Mouse (Mus musculus) T-helper 17 cell (primary cell): ENCODE results near the gene Trim8.

Source experiments
- in situ Hi-C, 2 experiments: fragments of 300-600 bp; cut with MboI, MseI; formaldehyde crosslinking; loops; 1 replicate in 1 of 2; 2 replicates in 1 of 2; pipeline ENCODE4 v1.15.1; 2025; ENCODE audit warnings: high pct_unique_total_duplicates in 2 of 2

Gene Trim8

DNA sequence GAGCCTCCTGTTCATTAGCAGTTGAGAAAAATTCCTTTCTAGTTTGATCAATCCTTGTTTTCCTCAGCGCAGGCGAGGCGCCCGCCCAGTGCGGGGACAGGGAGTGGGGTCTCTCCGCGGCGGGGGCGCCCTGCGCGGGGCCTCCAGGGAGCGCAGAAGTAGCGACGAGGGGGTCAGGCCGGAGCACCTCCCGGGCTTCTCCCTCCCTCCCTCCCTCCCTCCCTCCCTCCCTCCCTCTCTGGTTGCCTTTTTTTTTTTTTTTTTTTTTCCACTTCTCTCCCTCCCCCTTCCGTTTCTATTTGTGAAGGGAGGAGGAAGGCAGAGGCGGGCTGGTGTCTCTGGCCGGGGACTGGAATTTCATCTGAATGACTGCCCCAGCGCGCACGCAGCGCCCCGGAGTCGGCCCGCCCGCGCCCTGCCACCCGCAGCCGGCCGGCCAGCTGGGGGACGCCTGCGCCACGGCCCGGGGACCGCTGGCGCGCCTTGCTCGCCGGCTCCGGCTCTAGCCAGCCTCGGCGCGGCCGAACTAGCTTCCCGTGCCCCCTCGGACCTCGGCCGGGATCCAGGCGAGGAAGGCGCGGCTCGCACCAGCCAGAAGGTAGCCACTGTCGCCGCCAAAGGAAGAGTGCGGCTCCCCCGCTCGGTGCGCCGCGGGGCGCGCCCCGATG is at the start of gene Trim8:
Gene Trim8, plus strand, starts transcription at position 302 of the 668 bp plus-strand sequence.
- in situ Hi-C loops: loop anchor here in 1 of 2 experiments (5.0 kb wide), 1 partner anchor 104 kb away; the partner anchor contains the start of genes Actr1a and Sufu

DNA sequence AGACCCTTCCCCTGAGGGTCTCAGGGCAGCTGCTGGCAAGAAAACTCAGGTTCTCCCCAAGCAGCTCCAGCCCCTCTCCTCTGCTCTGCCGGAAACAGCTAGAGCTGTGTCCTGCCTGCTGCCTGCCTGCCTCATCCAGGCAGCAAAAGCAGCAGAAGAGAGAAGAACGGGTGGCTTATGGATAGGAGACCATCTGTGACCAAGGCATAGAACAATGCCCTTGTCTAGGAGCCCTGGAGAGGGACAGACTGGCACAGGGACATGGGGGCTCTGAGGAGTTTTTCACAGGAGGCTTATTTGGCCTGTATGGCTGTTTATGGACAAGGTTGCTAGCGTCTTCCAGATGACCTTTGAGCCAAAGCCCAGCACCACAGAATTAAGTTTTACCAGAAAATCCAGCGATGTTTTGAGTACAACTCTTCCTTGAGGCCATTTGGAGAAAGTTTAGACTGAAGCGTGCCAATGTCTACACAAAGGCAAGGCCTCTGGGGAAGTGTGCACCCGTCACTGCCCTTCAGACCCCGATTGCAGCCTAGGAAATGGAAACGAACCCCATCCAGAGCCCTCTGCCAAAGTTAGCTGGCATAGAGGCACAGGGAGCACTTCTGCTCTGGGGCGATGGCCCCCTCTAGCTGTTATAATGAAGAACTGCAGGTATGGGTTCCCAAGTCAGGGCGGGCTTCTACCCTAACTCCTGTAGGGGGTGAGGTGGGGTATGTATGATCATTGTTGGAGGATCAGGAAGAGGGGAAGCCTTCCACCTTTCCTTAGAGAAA is 49.3 kb upstream of the Trim8 start:
- in situ Hi-C loops: no loop called here

DNA sequence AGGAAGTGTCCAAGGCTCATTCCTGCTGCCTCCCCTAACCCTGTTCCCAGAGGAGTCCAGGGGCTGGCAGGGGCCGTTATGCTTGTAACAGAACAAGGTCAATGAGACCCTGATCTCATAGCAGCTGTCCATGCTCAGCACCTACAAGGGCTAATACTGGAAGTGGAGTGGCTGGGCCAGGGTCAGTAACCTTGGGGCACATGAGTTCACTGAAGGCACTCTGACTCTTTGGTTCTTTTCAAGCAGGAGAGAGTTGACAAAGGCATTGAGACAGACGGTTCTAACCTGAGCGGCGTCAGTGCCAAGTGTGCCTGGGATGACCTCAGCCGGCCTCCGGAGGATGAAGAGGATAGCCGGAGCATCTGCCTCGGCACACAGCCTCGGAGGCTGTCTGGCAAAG is 48.6 kb upstream of the Trim8 start:
- in situ Hi-C loops: no loop called here

DNA sequence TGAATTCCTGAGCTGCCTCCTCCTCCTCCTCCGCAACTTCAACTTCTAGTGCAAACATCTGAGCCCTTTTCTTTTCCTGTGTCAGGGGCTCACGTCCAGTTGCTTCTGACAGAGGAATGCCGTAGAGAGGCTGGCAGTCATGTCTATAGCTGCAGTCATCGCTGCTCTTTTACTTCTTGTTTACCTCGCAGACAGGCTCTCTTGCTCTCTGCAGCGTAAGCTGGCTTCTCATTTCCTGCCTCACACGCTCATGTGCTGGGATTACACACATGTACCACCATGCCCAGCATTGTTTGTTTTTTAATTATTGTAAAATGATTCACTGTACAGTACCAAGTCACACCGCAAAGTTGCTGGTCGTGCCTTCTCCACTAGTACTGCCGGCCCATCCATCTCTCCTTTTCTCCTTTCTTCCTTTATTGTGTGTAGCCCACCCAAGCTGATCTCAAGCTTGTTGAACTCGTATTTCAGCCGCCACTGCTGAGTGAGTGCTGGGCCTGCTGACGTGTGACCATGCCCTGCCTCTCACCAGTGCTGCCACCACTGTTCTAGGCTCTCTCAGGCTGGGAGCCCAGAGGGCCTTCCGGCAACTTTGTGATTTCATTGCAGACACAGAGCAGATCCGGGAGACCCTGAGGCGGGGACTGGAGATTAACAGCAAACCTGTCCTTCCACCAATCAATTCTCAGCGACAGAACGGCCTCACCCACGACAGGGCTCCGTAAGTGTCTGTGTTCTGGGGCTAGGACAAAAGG is 47.2 kb upstream of the Trim8 start:
- in situ Hi-C loops: no loop called here

DNA sequence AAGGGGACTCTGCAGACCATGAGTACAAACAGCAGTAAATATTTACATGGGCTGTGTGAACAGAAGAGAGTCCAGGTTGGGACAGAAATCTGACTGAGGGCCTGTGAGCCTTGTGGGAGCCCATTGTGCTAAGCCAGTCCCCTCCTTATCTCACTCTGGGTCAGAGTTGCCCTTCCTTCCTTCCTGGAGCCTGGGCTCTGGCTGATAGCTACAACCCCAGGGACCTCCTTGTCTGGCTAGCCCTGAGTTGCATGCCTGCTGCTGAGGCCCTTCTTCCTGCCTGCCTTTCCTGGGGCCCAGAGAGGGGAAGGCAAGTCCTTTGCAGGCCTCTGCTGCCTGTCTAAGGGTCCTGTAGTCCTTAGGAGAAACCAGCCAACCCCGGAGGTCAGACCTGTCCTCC is 46.5 kb upstream of the Trim8 start:
- in situ Hi-C loops: no loop called here

DNA sequence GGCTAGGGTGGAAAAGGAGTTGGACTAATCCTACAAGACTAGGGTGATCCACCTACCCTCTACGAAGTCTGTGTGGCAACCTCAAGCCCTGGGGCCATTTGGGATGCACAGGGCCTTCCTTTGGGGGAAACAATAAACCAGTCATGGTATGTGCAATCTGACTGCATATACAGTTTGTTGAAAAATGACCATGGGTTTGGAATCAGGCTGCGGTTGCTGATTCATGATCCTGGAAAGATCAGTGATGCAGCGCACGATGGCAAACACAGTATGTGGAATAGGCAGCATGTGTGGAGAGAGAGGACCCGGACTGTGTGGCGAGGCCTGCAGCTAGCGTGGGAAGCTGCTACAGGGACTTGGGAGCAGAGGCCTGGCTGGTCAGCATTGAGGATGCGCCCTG is 45.9 kb upstream of the Trim8 start:
- in situ Hi-C loops: no loop called here

DNA sequence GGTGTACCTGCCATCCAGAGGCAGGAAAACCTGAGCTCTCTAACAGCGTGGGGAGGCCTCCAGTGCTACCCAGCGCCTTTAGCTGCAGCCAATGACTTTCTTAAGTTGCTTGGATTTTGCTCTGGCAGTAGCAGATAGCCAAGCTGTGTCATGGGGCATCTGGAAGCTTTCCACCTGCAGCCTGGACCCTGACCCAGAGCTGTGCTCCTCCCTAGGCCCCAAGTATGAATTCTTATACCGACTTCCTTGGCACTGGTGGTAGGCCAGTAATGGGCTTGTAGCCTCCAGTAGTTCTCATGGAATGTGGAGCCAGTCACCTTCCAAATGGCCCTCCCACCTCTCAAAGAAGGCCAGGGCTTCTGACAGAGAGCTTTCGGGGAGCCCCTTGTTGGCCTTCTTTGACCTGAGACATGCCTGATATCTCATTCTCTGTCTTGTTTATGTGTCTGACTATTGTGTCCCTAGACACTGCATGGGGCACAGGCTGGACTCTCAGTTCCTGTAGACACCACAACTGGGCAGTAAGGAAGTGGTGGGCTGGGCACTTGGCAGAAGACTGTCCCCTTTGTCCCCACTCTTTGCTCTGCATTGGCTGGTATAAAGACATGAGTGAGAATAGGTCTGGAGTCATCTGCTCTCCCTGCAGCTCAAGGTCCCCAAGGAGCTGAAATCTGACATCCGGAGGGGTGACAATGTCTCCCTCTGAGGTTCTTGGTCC is 45.3 kb upstream of the Trim8 start:
- in situ Hi-C loops: no loop called here

DNA sequence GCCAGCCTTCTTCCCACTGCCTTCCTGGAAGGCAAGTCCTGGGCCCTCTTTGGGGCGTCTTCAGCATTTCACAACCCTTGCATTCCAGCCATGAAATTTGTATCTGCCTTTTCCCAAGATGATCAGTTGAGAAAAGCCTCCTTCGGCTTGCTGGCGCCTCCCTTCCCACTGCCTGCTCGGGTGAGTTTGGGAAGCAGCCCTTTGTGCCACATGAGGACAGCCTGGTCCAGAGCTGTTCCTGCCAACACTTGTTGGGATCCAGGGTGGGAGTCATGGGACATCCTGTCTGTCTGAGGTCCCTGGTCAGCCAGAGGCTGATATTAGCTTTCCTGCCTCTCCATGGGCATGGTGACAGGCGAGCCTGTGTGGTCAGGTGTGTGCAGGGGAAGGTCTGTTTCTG is 43.7 kb upstream of the Trim8 start:
- in situ Hi-C loops: no loop called here

DNA sequence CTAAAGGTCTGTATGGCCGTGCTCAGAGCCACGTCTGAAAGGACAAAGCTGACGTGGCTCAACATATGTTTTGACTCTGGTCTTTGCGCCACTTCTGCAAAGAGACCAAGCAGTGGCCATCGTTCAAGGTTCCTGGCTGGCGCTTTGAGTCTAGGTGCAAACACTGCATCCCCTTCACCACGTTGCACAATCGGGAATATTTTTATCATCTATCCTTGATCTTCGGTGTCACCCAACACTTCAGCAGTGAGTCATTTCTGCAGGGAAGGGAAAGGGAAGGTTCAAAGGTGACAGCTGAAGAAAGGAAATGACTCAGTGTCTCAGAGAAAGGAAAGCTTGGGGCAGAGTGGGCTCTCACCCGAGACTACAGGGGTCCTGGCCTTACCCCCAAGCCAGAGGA is 42.2 kb upstream of the Trim8 start:
- in situ Hi-C loops: no loop called here

DNA sequence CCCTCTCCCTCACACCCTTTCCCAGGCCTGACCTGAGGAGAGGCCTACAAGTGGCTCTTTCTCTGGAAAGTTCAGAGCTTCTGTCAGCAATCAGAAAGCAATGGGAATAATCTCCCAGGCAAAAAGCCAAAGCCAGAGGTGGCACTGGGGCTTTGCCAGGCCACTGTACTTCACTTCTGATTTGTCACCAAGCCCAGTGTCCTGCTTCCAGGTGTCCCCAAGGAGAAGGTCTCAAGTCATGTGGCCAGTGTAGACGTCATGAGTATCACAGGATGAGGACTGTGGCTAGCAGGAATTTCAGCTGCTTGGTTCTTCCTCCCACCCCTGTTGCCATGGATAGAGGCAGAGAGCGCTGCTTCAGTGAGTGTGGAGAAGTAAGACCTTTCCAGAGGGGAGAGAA is 41.6 kb upstream of the Trim8 start:
- in situ Hi-C loops: no loop called here

DNA sequence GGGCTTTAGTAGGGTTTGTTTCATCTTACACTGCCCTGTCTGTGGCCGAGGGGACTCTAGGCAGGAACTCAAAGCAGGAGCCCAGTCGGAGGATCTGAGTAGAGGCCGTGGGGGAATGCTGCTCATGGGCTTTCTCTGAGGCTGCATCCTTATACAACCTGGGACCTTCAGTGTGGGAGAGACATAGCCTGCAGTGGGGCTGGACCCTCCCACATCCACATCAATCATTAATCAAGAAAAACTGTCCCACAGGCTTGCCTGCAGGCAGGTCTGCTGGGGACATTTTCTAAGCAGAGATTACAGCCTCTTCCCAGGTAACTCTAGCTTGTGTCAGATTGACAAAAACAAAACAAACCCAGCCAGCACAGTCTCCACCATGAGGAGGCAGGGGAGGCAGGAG is 38.9 kb upstream of the Trim8 start:
- in situ Hi-C loops: no loop called here

DNA sequence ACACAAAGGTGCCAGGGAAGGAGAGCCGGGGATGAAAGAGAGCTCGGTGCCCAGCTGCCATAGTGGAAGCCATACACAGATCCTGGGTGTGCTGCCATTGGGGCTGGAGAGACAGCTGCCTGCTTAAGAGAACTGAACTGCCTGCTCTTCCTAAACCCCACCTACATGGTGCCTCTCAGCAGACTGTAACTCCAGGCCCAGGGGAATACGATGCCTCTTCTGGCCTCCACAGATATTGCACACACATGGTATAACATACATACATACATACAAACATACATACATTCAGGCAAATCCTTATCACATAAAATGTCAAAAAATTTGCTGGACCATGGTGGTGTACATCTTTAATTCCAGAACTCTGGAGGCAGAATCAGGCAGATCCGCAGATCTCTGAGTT is 38.1 kb upstream of the Trim8 start:
- in situ Hi-C loops: no loop called here

DNA sequence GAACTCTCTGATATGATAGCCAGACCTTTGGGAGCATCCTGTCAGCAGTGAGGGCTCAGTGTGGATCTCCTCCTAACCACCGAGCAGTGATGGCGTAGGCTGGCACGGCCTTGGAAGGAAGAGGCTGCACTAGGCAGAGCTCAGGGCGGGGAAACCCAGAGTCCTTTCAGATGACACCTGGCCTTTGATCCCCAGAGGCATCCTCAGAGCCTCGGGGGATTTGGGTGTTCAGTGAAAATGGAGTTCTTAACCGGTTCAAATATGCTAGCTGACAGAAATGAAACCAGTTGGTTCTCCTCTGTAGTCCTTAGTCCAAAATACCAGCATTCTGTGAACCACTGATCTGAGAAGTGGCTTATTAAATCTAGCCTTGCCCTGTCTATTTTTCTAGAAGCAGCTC is 35.3 kb upstream of the Trim8 start:
- in situ Hi-C loops: no loop called here

DNA sequence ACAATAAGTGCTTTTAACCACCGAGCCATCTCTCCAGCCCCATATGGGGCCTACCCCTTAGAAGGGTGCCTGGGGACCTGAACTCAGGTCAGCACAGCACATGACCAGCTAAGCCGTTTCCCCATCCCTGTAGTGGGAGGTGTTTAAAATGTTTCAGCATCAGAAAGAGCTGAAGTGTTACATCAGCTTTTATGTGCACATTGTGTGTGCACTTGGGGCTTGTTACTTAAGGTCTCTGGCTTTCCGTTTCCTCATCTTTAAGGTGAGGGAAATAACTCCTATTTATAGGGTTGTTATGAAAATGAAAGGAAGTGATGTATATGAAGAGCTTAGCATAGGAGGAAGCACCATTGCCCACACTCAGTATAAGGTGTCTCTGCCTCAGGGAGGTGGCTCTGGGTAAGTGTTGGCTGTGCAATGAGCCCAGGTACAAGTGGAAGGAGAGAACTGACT is 34.4 kb upstream of the Trim8 start:
- in situ Hi-C loops: no loop called here

DNA sequence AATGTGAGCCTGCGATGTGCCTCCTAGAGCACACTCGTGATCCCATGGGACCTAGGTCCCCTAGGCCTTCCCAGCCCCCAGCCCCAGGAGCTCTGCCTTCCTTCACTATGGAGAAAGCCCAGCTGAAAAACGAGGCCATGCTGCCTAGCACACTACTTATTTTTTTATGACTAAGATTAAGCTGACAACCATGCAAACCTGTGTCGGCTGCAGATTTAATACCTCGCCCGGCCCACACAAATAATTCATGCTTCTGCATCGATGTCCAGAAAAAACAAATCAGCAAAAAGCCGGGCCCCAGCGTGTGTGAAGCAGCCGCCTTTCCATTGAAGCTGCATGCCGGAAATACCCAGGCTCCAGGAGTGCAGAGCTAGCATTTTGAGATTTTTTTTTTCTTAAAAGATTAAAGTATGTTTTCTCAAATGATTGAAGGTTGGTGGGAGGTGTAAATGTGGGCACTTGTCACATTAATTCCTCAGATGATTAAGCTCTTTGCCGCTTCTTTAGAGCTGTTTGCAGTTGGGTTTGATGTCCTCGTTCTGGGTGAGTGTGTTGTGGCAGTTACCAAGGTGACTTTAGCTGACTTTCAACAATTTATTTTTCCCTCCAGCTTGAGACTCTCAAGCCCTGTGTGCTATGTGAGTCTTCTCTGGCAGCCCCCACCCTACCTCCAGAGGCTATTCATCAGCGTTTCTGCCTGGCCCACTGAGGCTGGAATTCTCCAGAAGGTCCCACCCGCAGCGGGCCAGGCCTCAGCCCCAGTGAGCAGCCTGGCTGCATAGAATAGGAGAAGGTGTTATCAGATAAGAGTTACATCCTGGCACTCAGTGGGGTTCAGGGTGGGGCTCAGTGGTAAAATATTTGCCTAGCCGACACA is 30.9 kb upstream of the Trim8 start:
- in situ Hi-C loops: no loop called here

DNA sequence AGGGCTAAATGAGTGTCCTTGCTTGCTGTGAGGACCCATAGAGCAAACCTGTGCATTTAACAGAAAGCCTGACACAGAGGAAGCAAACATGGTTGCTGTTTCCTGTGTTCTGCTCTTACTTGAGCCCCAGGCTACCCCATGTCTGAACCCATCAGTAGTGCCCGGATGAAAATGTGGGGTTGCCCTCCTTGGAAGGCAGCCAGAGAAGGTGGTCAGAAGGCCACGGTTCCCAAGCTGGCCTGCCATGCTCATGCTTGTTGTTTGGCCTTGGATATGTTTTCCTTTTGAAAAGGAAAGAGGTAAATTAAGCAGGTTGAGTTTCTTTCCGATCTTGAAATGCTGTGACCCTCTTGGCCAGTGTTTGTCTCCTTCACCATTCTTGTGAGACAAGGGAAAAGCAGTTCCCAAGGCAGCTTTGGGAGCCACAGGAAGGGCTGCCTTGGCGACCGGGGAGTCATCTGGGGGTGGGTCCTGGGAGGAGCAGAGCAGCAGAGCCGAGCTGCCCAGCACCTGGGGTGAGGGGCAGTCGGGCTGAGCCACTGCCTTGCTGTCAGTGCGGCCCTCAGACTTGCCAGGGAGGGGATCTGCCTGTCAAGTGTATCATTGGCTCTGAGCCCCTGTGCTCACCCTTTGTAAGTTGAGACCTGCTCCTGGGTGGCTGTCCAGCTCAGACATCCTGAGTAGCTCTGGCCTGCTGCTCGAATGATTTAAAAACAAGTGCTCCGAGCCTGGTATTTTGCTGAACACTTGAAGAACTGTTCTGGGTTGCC is 30.0 kb upstream of the Trim8 start:
- in situ Hi-C loops: no loop called here

DNA sequence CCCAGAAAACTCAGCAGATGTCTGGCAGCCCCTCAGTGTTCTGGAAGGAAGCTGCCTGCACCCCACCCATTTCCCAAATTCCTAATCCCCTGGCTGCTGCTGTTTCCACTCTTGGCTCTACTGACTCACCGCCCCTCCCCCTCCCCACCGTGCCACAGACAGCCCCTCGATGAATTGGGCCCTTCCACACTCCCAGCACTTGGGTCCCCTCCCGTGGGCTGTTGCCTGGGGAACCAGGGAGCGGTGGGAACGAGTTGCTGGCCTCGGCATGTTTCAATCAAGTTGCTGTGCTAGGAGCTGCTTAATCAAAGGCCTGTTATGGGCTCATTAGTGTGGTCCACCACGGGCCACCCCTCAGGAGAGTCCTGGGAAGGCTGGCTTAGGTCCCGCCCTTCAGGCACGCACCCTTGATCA is 24.1 kb upstream of the Trim8 start:
- in situ Hi-C loops: no loop called here

DNA sequence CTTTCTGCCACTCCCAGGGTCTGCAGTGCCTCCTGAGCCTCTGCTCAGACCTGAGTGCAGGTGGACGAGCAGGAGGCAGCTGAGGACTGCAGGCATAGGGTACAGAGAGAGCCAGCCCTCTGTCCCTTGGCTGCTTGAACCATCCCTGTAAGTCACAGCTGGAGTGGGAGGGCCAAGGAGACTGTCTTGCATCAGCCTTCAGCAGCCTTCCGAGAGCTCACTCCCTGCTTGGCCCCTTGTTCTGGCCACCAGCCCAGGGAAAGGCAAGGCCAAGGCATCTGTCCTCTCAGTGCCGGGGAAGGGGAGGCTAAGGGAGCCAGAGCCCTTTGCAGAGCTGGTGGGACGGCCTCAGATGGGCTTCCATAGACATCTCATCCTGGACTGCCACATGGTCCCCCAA is 23.3 kb upstream of the Trim8 start:
- in situ Hi-C loops: no loop called here

DNA sequence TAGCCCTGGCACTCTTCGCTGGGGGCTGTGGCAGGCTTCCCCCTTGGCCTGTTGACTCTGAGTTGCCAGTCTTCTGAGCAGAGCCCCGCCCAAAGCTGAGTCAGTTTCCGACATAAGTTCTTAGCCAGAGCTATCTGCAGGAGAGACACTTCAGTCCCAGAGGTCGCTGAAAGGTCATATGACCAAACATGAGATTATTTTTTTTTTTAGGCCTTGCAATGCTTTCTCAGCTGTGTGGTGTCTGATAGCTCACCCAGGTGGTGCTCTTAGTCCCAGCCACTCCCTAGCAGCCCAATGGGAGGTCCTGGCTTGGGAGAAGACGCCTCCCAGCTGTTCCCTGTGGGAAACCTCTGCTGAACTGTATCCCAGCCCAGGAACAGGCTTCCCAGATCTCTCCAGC is 22.7 kb upstream of the Trim8 start:
- in situ Hi-C loops: no loop called here
